Mouse (Mus musculus): ENCODE measurements around the gene Abi3bp.

Gene Abi3bp

DNA sequence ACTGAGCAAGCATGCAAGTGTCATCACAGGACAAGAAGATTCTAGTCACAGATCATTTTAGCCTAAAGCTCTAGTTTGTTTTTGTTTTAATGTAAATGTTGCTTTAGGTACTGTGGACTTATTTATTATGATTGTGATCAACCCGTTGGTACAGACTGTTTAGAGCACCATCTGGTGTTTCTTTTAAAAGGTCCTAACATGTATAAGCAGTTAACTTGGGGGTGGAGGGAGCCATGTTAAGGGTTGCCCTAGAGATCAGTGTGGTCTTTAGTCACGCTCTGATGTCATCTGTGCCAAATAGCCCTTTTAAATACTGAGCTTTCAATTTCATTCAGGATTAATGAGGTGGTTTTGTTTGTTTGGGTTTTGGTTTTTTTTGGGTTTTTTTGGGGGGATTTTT lies 218.8 kb downstream of the Abi3bp start:
- DNase-seq, result no peak

DNA sequence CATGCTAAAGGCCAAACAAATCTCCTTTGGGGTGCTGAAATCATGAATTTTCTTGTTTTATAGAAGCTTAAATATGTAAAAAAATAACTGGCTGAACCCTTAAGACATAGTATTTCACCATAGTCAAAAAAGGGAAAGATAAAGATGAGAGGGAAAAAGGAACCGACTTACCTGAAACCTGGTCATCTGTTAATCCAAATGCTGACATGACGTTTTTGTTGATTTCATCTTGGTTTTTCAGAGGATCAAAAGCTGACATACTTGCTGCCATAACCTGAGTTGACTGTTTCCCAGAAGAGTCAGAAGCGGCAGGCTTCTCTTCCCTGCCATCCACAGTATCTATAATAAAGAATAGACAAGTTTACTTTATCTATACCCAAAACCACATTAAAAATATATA lies 223.2 kb downstream of the Abi3bp start:
- no peak for DNase-seq

DNA sequence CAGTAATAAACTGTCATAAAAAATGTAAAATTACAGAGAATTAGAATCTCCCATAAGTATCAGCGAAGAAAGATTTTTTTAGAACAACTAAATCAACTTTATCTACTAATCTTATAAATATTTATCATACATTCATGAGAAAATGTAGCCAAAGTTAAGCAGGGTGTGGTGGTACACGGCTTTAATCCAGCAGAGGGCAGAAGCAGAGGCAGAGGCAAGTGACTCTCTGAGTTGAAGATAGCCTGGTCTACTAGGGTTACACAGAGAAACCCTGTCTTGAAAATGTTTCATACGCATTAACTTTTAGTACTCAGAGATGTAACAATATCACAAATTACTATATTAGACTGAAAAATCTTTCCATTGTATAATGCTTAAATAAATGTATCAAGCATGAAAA lies 228.1 kb downstream of the Abi3bp start:
- no peak for DNase-seq

DNA sequence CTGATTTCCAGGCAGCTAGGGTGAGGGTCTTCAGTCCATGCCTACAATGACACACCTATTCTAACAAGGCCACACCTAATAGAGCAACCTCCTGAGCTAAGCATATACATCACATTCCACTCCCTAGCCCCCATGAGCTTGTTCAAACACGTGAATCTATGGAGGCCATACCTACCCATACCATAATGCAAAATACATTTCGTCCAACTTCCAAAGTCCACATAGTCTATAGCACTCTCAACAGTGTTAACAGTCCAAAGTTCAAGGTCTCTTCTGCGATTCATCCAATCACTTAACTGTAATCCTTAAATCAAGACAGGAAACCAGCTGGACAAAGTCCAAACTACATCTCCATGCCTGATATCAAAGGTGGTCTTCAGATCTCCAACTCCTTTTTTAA lies 232.4 kb downstream of the Abi3bp start:
- DNase-seq, result no peak

DNA sequence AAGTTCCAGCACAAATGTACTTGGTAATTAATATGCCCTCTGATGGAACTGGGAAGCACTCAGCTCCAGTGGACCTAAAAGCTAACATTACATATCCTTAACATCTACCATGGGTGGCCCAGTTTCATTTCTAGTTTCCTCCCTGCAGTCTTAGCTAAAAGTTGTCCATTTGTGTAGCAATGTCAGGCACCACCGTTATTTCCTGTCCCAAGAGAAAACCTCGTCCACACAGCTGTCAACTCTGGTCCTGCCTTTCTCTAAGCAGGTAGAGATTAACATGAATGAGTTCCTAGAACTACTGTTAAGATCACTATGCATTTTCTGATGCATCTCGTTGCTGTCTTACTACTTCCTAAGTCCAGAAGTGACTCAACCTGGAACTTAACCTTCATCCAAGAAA lies 237.9 kb downstream of the Abi3bp start:
- no peak for DNase-seq

DNA sequence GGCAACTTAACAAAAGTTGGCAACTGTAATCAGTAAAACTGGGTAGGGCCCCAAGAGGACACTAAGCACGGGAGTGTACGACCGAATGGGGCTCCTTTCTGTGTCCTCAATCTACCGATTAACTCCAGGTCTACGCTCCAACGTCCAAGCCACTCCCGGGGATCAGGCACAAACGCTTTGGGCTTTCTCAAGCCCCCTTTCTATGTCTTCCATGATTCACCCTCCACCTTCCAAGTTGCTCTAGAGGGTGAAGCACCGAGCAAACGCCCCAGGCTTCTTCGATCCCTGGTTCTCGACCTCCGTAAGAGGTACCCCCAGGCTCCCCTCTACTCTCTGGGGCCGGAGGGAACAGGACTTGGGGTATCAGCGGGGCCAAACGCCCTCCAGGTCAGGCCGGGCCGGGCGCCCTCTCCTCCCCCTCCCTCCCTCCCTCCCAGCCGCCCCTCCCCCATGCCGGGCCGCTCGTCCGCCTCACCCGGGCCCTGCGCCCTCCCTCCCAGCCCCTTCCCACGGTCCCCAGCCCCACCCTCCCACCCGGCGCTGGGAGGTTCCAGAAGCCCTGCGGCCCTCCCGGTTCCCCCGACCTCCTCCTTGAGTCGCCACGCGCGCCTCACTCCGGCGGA lies 239.0 kb downstream of the Abi3bp start:
- peak; percentile 24 for DNase-seq

DNA sequence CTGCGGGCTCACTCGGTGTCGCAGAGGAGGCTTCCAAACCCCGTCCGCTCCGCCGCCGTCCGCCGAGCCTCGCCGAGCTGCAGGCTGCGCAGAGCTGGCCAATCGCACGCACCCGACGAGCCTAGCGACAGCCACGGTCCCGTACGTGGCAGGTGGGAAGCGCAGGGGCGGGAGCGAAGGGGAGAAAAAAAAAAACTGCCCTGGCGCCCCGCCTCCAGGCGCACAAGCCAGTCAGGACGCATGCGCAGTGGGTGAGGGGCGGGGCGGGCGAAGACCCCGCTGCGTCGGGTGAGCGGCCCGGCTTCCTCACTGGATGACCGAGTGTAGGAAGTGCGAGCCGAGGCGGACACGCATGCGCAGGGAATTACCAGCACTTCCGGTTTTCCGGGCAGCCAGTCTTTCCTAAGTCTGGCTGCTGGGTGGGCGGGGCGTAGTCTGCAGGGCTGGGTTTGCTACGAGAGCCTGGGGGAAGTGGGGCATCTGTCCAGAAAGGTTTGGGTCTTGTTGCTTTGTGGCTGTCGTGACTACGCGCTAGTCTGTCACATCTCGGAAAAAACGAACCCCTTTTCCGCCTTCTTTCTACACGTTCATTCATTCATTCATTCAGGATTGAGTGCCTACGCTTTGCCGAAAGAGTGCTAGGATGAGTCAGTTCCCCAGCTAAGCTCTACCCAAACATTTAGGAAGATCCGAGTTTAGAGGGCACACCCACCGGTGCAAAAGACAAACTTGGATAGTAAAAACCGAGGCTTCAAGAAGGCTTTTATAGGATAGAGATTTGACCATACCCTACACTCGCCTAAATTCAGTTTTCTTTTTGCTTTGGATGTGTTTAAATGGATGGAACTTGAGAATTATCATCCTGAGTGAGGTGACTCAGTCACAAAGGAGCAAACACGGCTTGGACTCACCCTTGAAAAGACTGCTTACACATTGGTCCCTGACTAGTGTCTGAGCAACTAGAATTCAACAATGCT lies 239.8 kb downstream of the Abi3bp start, which contains the start of gene Tfg:
Gene Tfg, minus strand, starts transcription at position 227 of the 977 bp plus-strand sequence.
- peak; percentile 98 for DNase-seq

DNA sequence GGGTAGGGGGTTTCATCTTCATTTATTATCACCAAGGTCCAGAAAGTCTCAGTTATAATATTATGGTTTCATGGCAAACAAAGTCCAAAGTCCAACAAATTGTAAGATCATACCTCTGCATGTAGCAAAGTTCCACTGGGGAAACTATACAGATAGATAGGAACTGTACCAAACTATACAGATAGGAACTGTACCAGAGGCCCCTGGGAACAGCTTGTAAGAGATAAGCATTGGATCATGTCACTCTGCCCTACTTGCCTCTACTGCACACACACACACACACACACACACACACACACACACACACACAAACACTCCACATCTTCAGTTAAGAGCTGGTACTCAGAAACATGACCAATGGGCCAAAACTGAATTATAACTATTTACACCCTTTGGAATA lies 241.4 kb downstream of the Abi3bp start:
- DNase-seq, result no peak

DNA sequence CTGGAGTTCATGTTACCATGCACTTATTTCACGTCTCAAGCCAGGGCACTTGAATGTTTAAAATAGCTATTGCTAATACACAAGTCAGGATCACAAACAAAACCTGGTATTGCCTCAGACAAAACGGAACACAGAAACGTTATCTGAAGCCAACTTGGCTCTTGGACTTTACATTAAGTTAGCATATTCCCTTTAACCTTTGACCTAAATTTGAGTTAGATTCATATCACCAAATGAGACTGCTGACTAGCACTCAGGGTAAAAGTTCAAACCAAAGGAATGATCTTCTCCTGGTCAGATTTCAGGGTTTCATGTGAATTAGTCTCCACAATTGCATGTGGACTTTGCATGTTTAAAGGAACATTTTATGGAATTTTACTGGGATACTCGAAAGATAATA lies 244.7 kb downstream of the Abi3bp start:
- DNase-seq, result no peak

DNA sequence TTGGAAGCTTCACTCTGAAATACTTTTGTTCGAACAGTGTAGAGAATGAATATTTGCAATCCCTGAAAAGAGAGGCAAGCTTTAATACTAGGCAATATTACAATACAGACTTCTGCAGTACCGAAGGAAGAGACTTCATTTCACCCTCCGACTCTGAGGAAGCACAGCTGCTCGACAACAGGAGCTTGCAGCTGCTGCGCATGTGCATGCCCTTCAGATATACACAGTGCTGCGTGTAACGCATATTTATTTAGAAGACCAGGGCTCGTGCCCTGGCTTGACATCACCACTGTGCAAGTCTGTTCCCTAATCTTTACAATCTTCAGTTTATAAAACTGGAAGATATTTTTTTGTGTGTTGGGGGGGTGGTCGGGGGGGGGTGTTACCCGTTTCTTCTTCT lies 247.2 kb downstream of the Abi3bp start:
- no peak for DNase-seq

DNA sequence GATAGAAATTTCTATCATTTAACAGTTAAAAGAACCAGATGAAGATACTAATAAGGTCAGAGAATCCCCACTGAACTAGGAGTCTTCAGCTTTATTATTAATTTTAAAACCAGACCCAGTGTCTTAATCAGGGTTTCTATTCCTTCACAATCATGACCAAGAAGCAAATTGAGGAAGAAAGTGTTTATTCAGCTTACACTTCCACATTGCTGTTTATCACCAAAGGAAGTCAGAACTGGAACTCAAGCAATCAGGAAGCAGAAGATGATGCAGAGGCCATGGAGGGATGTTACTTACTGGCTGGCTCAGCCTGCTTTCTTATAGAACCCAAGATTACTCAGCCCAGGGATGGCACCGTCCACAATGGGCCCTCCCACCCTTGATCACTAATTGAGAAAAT lies 251.4 kb downstream of the Abi3bp start:
- no peak for DNase-seq
